Comparison of ENCODE assay signal across 21 mouse cellular contexts in the genomic region with DNA sequence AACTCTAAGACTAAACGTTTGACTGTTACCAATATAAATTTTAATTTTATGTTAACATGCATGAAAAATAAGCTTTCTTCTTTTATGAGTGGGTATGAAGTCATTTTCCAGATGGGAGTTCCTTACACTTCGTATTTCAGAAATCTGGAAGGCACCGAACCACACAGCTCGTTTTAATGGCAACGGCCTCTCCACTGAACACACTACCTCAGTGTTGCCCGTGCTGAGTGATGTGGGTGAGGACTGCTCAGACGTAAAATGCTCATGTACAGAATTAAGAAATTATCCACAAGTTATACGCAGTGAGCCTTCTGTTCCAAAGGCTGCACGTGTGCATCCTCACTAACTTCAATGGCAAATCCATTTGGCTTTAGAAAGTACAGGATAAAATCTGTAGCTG.
"Had no signal": no experiment of that assay in that cellular context is flagged by ENCODE, and none has a peak within 500 bp of the region (broad histone marks: within the 10 kb centered on the region; RNA-seq: fewer than 3 reads in every experiment).

No protein-coding gene starts in this region.

- H3K36me3 ChIP-seq: intestine, embryonic 15.5 days; limb, embryonic 15.5 days; liver, embryonic 12.5 days had no signal

- H3K9me3 ChIP-seq: heart, embryonic 12.5 days; hindbrain, embryonic 13.5 days; hindbrain, embryonic 15.5 days; intestine, embryonic 15.5 days; limb, embryonic 15.5 days; liver, embryonic 12.5 days had no signal

- H3K9ac ChIP-seq: heart, embryonic 12.5 days; hindbrain, embryonic 13.5 days; hindbrain, embryonic 15.5 days; intestine, embryonic 15.5 days; limb, embryonic 15.5 days; liver, embryonic 12.5 days; liver, embryonic 14.5 days had no signal

- H3K27me3 ChIP-seq: heart, embryonic 12.5 days; hindbrain, embryonic 13.5 days; hindbrain, embryonic 15.5 days; intestine, embryonic 15.5 days; limb, embryonic 15.5 days; liver, embryonic 12.5 days had no signal

- H3K4me2 ChIP-seq: heart, embryonic 12.5 days; hindbrain, embryonic 13.5 days; hindbrain, embryonic 15.5 days; intestine, embryonic 15.5 days; limb, embryonic 15.5 days; liver, embryonic 12.5 days had no signal

- H3K4me3 ChIP-seq: gastrocnemius, adult 2 months; heart, adult 2 months; heart, embryonic 12.5 days; hindbrain, embryonic 13.5 days; hindbrain, embryonic 15.5 days; intestine, embryonic 15.5 days; left cerebral cortex, adult 2 months; limb, embryonic 15.5 days; liver, embryonic 12.5 days had no signal

- ATAC-seq: inflammation-experienced regulatory T-cells, adult 6 months; intestine, embryonic 15.5 days; intestine, postnatal 0 days; liver, embryonic 12.5 days had no signal

- DNase-seq: gastrocnemius, adult 2 months; gastrocnemius, postnatal 10 days; gastrocnemius, postnatal 25 days; heart, adult 2 months; heart, postnatal 10 days; heart, postnatal 4 days; kidney, adult 18-20 months; kidney, adult 8-10 months; kidney, postnatal 10 days; kidney, postnatal 25 days; kidney, postnatal 4 days had no signal

- H3K27ac ChIP-seq: gastrocnemius, adult 2 months; heart, adult 2 months; hindbrain, embryonic 15.5 days; intestine, embryonic 15.5 days; left cerebral cortex, adult 2 months; liver, embryonic 12.5 days; liver, embryonic 14.5 days had no signal
